Mouse (Mus musculus) neural tube, embryonic 11.5 days (tissue): ENCODE data around the gene Fbxl18. TPM values are rescaled to one million over a fixed set of nuclear protein-coding genes. Genes with fewer than 3 reads are reported as not detected.

Experiments
- ATAC-seq: fragments of 200-750 bp; cut with Nextera tagmentation; 2 replicates; pipeline ENCODE4 v1.8.0; 2017; ENCODE audit warnings: moderate number of reproducible peaks, mild to moderate bottlenecking, moderate TSS enrichment, moderate library complexity; ENCODE audit not compliant: insufficient read depth, low FRiP score, low TSS enrichment
- DNase-seq: peaks from one replicate; pipeline ENCODE4 v3.0.0-alpha.2; 2015; ENCODE audit warnings: low spot score
- H3K27ac ChIP-seq: fragments of 300-500 bp; sonication (generic); 2 replicates; pipeline ENCODE4 v1.5.1; 2014; ENCODE audit warnings: low read depth, mild to moderate bottlenecking, low read length
- H3K27me3 ChIP-seq: fragments of 300-500 bp; sonication (generic); 2 replicates; pipeline ENCODE4 v1.6.1; 2014; ENCODE audit warnings: mild to moderate bottlenecking, low read length, mixed read lengths; ENCODE audit not compliant: control insufficient read depth, insufficient read depth
- H3K36me3 ChIP-seq: fragments of 300-500 bp; sonication (generic); 2 replicates; pipeline ENCODE4 v1.6.1; 2014; ENCODE audit warnings: mild to moderate bottlenecking, low read length, moderate library complexity, mixed read lengths; ENCODE audit not compliant: control insufficient read depth, insufficient read depth
- H3K4me1 ChIP-seq: fragments of 300-500 bp; sonication (generic); 2 replicates; pipeline ENCODE4 v1.6.1; 2014; ENCODE audit warnings: low read length, mixed read lengths; ENCODE audit not compliant: control insufficient read depth, insufficient read depth
- H3K4me2 ChIP-seq: fragments of 300-500 bp; sonication (generic); 2 replicates; pipeline ENCODE4 v1.6.1; 2014; ENCODE audit warnings: low read depth, mild to moderate bottlenecking, moderate library complexity
- H3K4me3 ChIP-seq: fragments of 300-500 bp; sonication (generic); 2 replicates; pipeline ENCODE4 v1.5.1; 2014; ENCODE audit warnings: low read depth, low read length
- H3K9ac ChIP-seq: fragments of 300-500 bp; sonication (generic); 2 replicates; pipeline ENCODE4 v1.6.1; 2014; ENCODE audit warnings: mild to moderate bottlenecking, low read length
- H3K9me3 ChIP-seq: fragments of 300-500 bp; sonication (generic); 2 replicates; pipeline ENCODE4 v1.6.1; 2016; ENCODE audit warnings: low read length; ENCODE audit not compliant: control insufficient read depth
- WGBS: fragments of 180-500 bp; shearing (Covaris S2); extraction: QIAGEN DNeasy Blood & Tissue Kit; methylation state at CpG from one replicate; pipeline ENCODE4 v1.1.7; 2014; 5-methylcytosine and 5-hydroxymethylcytosine counted together
- polyA plus RNA-seq: library from polyadenylated mRNA; unstranded; fragments of >200 nt; fragmentation: Nextera tagmentation; extraction: Ambion mirVana; gene quantifications from 2 replicates; pipeline ENCODE4 v1.2.1, GENCODE M21; 2014

Gene Fbxl18
- polyA plus RNA-seq, 1 experiment from 2014 or later, result 13.7 TPM

DNA sequence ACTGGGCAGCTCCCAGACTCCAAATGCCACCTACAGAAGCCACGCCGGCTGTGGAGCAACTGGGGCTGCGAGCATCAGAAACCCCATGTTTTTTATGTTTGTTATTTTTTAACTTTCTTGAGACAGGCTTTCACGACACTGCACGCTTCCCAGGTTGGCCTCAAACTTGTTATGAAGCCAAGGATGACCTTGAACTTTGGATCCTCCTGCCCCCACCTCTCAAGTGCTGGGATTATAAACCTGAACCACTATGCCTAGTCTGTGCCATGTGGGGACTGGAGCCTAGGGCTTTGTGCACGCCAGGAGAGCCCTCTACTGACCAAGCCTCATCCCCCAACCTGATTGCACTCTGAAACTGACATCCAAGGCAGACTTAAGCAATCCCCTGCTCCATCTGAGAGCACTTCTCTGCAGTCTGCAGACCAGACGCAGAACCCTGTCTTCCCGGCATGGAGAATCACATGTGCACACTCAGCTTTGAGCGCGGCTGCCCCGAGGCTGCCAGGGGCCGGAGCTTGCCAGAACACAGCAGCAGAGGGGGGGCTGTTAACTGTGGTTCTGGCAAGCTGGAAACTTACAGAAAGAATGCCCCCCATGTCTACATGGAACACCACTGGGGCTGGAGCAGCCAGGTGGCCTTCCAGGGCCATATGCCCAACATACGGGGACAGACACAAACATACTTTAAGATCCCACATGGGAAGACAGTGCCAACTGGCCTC, 20.3 kb downstream of the Fbxl18 start:
- H3K9me3 ChIP-seq, result no peaks in the 10 kb centered on the region
- WGBS, result 95% methylated on average over 13 of the region's 13 CpGs
- no peak for DNase-seq
- no peak overlapping the region for H3K4me2 ChIP-seq
- no peaks in the 10 kb centered on the region for H3K27me3 ChIP-seq
- peaks cover 6% of the 10 kb centered on the region; the same call in 1 of the 2 replicates for H3K36me3 ChIP-seq
- no peaks in the 10 kb centered on the region for H3K4me1 ChIP-seq
- ATAC-seq, result no peak
- H3K27ac ChIP-seq, result no peak overlapping the region
- H3K4me3 ChIP-seq, result no peak overlapping the region
- H3K9ac ChIP-seq, result no peak overlapping the region

DNA sequence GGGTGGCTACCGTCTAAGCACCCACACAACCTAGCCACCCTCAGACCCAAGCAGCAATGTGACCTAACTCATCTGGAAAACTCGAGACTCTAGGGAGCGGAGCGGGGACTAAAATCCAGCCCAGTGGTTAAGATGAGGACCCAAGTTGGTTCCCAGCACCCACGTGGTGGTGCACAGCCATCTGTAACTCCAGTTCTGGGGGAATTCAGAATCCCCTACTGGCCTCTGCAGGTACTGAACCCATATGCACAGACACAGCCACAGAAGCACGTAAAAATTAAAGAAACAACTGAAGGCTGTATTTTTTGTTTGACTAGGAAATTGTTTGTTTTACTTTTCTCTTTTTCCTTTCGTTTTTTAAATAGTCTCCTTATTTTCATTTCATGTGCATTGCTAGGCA, 21.5 kb downstream of the Fbxl18 start:
- peaks cover 6% of the 10 kb centered on the region; the same call in 1 of the 2 replicates for H3K36me3 ChIP-seq
- no peak overlapping the region for H3K27ac ChIP-seq
- no peak overlapping the region for H3K4me2 ChIP-seq
- no peak overlapping the region for H3K4me3 ChIP-seq
- no peak for DNase-seq
- no peak for ATAC-seq
- H3K9ac ChIP-seq, result no peak overlapping the region
- WGBS, result 96% methylated on average over 7 of the region's 7 CpGs
- no peaks in the 10 kb centered on the region for H3K4me1 ChIP-seq
- H3K27me3 ChIP-seq, result no peaks in the 10 kb centered on the region
- no peaks in the 10 kb centered on the region for H3K9me3 ChIP-seq

DNA sequence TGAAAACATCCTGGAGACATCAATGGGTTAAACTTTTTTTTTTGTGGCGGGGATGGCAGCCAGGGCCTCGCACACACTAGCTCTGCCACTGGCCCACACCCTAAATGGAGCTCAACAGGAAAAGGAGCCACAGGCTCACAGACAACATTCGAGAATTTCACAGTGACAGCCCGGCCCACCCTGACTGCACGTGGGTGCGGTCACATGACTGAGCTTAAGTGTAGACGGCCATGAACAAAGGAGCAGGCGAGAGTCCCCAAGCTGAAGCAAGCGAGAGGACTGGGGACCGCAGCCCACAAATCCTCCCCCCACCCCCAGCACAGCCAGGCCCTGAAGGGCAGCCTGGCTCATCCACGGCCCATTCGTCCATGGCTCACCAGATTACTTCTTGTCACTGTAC, 23.5 kb downstream of the Fbxl18 start:
- WGBS, result 82% methylated on average over 12 of the region's 12 CpGs
- Histone ChIP-seq H3K4me1 (no peaks in the 10 kb centered on the region), H3K9ac (no peak overlapping the region; the same call in 1 of the 2 replicates), H3K4me3 (no peak overlapping the region), H3K36me3 (peaks cover 6% of the 10 kb centered on the region; the same call in 1 of the 2 replicates), H3K9me3 (no peaks in the 10 kb centered on the region), H3K27me3 (no peaks in the 10 kb centered on the region), H3K27ac (no peak overlapping the region), H3K4me2 (no peak overlapping the region)
- ATAC-seq, result no peak
- no peak for DNase-seq

DNA sequence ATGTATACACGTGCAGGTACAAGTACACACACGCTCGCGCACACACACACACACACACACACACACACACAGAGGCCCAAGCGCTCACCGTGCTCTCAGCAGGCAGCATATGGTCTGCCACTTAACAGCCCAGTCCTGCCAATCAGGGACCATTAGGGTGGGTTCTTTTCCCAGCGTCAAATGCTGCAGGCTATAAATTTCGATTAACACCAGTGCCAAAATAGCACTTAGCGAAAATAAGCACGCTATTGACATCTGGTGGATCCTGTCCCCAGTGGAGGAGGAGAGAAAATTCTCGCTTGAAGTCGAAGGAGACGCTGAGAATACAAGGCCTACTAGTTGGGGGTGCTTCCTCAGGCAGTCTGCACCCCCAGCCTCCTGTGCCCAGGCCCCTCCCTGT, 25.8 kb downstream of the Fbxl18 start:
- Histone ChIP-seq H3K9ac (no peak overlapping the region), H3K4me3 (no peak overlapping the region), H3K9me3 (no peaks in the 10 kb centered on the region), H3K27ac (0 out of 2 replicates have a peak overlapping the region, but pooled peaks have one; percentile 20), H3K4me2 (no peak overlapping the region), H3K27me3 (no peaks in the 10 kb centered on the region), H3K36me3 (peaks cover 3% of the 10 kb centered on the region; the same call in 1 of the 2 replicates), H3K4me1 (no peaks in the 10 kb centered on the region)
- 56% methylated on average over 13 of the region's 13 CpGs for WGBS
- DNase-seq (peak; percentile 38), ATAC-seq (0 out of 2 replicates have a peak, but pooled peaks have one; percentile 69)

DNA sequence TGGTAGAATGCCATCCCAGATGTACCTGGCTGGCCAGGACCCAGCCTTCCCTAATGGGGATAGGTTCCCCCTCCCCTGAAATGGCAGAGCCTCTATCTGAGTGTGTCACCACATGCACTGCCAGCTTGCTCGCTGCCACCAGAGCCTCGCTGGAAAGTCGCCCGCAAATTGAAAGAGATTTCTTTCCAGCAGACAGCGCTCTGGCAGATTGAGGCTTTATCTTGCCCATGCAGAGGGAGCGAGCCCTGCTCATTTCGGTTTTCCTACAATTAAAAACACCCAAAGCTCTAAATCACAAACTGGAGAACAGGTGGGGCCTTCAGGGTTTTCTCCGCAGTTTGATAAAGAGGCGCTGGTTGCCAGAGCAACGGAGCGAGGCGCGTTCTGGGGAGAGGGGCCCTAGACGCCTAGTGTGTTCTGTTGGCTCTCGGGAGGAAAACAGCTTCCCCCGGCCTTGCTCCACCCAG, 37.4 kb downstream of the Fbxl18 start:
- Histone ChIP-seq H3K36me3 (no peaks in the 10 kb centered on the region), H3K4me1 (no peaks in the 10 kb centered on the region), H3K9ac (no peak overlapping the region), H3K4me3 (no peak overlapping the region), H3K27ac (no peak overlapping the region), H3K27me3 (no peaks in the 10 kb centered on the region), H3K4me2 (no peak overlapping the region), H3K9me3 (no peaks in the 10 kb centered on the region)
- no peak for DNase-seq
- no peak for ATAC-seq
- 49% methylated on average over 16 of the region's 16 CpGs for WGBS

DNA sequence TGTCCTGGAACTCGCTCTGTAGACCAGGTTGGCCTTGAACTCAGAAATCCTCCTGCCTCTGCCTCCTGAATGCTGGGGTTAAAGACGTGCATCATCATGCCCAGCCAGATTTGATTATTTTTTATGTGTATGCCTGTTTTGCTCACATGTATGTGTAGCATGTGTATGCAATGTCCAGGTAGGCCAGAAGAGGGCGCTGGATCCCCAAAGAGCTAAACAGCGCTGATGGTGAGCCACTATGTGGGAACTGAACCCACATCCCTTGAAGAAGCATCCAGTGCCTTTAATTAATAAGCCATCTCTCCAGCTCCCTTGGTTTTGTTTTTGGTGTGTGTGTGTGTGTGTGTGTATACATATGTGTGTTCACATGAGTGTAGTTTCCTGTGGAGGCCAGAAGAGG, 38.8 kb downstream of the Fbxl18 start:
- H3K36me3 ChIP-seq, result no peaks in the 10 kb centered on the region
- no peak overlapping the region for H3K4me2 ChIP-seq
- no peak overlapping the region for H3K9ac ChIP-seq
- no peak overlapping the region for H3K27ac ChIP-seq
- ATAC-seq, result no peak
- no peaks in the 10 kb centered on the region for H3K9me3 ChIP-seq
- DNase-seq, result no peak
- no peaks in the 10 kb centered on the region for H3K27me3 ChIP-seq
- WGBS, result 78% methylated on average over 4 of the region's 4 CpGs
- no peaks in the 10 kb centered on the region for H3K4me1 ChIP-seq
- no peak overlapping the region for H3K4me3 ChIP-seq

DNA sequence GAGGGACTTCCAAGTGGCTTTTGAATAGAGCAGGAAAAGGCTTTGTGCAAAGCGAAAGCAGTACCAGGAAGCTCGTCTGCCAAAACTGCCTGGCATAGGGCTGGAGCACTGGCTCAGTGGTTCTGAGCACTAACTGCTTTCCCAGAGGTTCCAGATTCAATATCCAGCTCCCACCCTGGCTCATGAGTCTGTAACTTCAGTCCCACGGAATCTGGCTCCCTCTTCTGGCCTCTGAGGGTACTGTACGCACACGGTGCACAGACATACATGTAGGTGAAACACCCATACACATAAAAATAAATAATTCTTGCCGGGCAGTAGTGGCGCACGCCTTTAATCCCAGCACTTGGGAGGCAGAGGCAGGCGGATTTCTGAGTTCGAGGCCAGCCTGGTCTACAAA, 40.3 kb downstream of the Fbxl18 start:
- H3K27me3 ChIP-seq, result no peaks in the 10 kb centered on the region
- no peak overlapping the region for H3K4me2 ChIP-seq
- no peaks in the 10 kb centered on the region for H3K9me3 ChIP-seq
- no peak overlapping the region for H3K9ac ChIP-seq
- H3K36me3 ChIP-seq, result no peaks in the 10 kb centered on the region
- no peaks in the 10 kb centered on the region for H3K4me1 ChIP-seq
- DNase-seq, result peak; percentile 52
- 77% methylated on average over 10 of the region's 10 CpGs for WGBS
- no peak overlapping the region for H3K27ac ChIP-seq
- H3K4me3 ChIP-seq, result no peak overlapping the region
- ATAC-seq, result no peak

DNA sequence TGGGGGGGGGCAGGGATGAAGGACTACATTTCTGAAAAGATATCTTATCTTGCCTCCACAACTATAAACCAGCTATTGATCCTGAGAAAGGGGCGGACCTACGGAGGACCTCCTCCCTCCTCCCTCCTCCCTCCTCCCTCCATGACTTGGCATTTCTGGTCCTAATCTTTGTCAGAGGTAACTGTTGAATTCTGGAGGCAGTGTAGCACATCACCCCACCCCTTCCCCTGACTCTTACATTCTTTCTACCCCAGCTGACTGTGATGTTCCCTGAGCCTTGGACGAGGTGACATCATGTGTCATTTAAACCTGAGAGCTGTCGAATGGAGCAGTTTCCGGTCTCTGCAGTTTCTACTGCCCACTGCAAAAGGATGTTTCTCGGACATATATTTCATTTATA, 41.6 kb downstream of the Fbxl18 start:
- 83% methylated on average over 6 of the region's 6 CpGs for WGBS

DNA sequence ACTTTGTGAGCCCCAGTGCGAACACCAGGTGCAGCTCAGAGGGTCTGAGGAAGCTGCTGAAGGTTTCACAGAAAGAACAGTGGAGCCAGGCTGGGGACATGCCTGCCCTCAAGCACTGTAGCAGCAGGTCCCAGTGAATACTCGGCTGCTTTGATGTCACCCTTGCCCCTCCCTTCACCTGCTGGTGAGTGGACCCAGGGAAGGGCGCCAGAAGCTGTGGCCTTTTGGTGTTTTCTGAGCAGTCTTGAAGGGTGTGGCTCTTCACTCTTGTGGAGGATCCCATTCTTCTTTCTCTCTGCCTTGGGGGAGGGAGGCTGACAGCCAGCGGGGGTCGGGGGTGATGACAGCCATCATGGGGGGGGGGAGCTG, 43.6 kb downstream of the Fbxl18 start:
- Histone ChIP-seq H3K4me1 (no peaks in the 10 kb centered on the region), H3K9me3 (no peaks in the 10 kb centered on the region), H3K27me3 (no peaks in the 10 kb centered on the region), H3K27ac (no peak overlapping the region), H3K9ac (no peak overlapping the region), H3K4me3 (no peak overlapping the region), H3K36me3 (no peaks in the 10 kb centered on the region), H3K4me2 (no peak overlapping the region)
- DNase-seq (no peak), ATAC-seq (no peak)
- 58% methylated on average over 5 of the region's 5 CpGs for WGBS

More for the DNA sequence above, 41.6 kb downstream of the Fbxl18 start:
- H3K4me1 ChIP-seq, result no peaks in the 10 kb centered on the region
- H3K27ac ChIP-seq, result no peak overlapping the region
- H3K9me3 ChIP-seq, result no peaks in the 10 kb centered on the region
- H3K27me3 ChIP-seq, result no peaks in the 10 kb centered on the region
- DNase-seq (no peak), ATAC-seq (no peak)
- H3K36me3 ChIP-seq, result no peaks in the 10 kb centered on the region
- H3K9ac ChIP-seq, result no peak overlapping the region
- no peak overlapping the region for H3K4me2 ChIP-seq
- no peak overlapping the region for H3K4me3 ChIP-seq
